Mouse (Mus musculus) MEL (cell line): Measurements from ENCODE around the gene Ormdl2. TPM values are rescaled to one million over a fixed set of nuclear protein-coding genes. Genes with fewer than 3 reads are reported as not detected.

Experiments used
- DNase-seq: peaks from one replicate; pipeline ENCODE4 v3.0.0; 2011; ENCODE audit warnings: low read depth, low spot score
- H3K27ac ChIP-seq: 2 replicates; pipeline ENCODE4 v1.5.1; 2012; ENCODE audit warnings: low read depth, mild to moderate bottlenecking, control low read depth, low read length, moderate library complexity; ENCODE audit not compliant: control insufficient read depth
- H3K27me3 ChIP-seq, 2 experiments: fragments of 150-350 bp in 1 of 2; sonication (generic) in 1 of 2; 2 replicates each; pipeline ENCODE4 v1.6.1; 2012; ENCODE audit warnings: low read length in 2 of 2, mild to moderate bottlenecking in 2 of 2, improper control_type of control experiment in 1 of 2, moderate library complexity in 1 of 2; ENCODE audit not compliant: insufficient read depth in 2 of 2, control insufficient read depth in 1 of 2
- H3K36me3 ChIP-seq, 2 experiments: 2 replicates each; pipeline ENCODE4 v1.6.1; 2012 to 2014; ENCODE audit warnings: low read length in 2 of 2, improper control_type of control experiment in 1 of 2, inconsistent platforms in 1 of 2, mild to moderate bottlenecking in 1 of 2; ENCODE audit not compliant: insufficient read depth in 2 of 2, control insufficient read depth in 1 of 2
- H3K4me1 ChIP-seq, 2 experiments: fragments of 150-350 bp in 1 of 2; sonication (generic) in 1 of 2; 2 replicates each; pipeline ENCODE4 v1.6.1; 2012; ENCODE audit warnings: low read length in 2 of 2, improper control_type of control experiment in 1 of 2, mild to moderate bottlenecking in 1 of 2; ENCODE audit not compliant: insufficient read depth in 2 of 2, control insufficient read depth in 1 of 2
- H3K4me3 ChIP-seq, 2 experiments: fragments of 150-350 bp in 1 of 2; sonication (generic) in 1 of 2; 2 replicates each; pipeline ENCODE4 v1.5.1; 2012; ENCODE audit warnings: low read depth in 2 of 2, low read length in 2 of 2, mild to moderate bottlenecking in 2 of 2, moderate library complexity in 2 of 2, control low read depth in 1 of 2, improper control_type of control experiment in 1 of 2; ENCODE audit not compliant: control insufficient read depth in 1 of 2, insufficient read depth in 1 of 2
- H3K79me2 ChIP-seq: 2 replicates; pipeline ENCODE4 v1.6.1; 2012; ENCODE audit warnings: mild to moderate bottlenecking, low read length, moderate library complexity; ENCODE audit not compliant: control insufficient read depth, poor library complexity, insufficient read depth
- H3K9ac ChIP-seq: 2 replicates; pipeline ENCODE4 v1.6.1; 2012; ENCODE audit warnings: low read depth, mild to moderate bottlenecking, control low read depth, low read length, moderate library complexity; ENCODE audit not compliant: control insufficient read depth, poor library complexity, severe bottlenecking
- H3K9me3 ChIP-seq: fragments of 150-350 bp; sonication (generic); replicated peaks from 2 replicates; pipeline ENCODE4 v1.6.1; 2012; ENCODE audit warnings: mild to moderate bottlenecking, low read length, improper control_type of control experiment, moderate library complexity; ENCODE audit not compliant: insufficient read depth
- CHD1 ChIP-seq: IDR thresholded peaks from 2 replicates; pipeline ENCODE4 v1.6.1; 2012; ENCODE audit warnings: low read depth, mild to moderate bottlenecking, inconsistent platforms, low read length, improper control_type of control experiment
- CHD2 ChIP-seq: IDR thresholded peaks from 2 replicates; pipeline ENCODE4 v1.6.1; 2011; ENCODE audit warnings: low read length, improper control_type of control experiment
- E2F4 ChIP-seq: IDR thresholded peaks from 2 replicates; pipeline ENCODE4 v1.6.1; 2011; ENCODE audit warnings: low read depth, low read length, improper control_type of control experiment, borderline replicate concordance
- GABPA ChIP-seq: IDR thresholded peaks from 2 replicates; pipeline ENCODE4 v1.6.1; 2012; ENCODE audit warnings: low read depth, mild to moderate bottlenecking, inconsistent platforms, low read length, improper control_type of control experiment, moderate library complexity
- HCFC1 ChIP-seq: IDR thresholded peaks from 2 replicates; pipeline ENCODE4 v1.6.1; 2012; ENCODE audit warnings: low read depth, mild to moderate bottlenecking, inconsistent platforms, low read length, improper control_type of control experiment, moderate library complexity
- MAFK ChIP-seq: IDR thresholded peaks from 2 replicates; pipeline ENCODE4 v1.6.1; 2011; ENCODE audit warnings: low read depth, mild to moderate bottlenecking, low read length, improper control_type of control experiment, borderline replicate concordance
- MEF2A ChIP-seq: IDR thresholded peaks from 2 replicates; pipeline ENCODE4 v1.6.1; 2014; ENCODE audit warnings: low read depth, mild to moderate bottlenecking, inconsistent platforms, low read length, improper control_type of control experiment; ENCODE audit not compliant: poor library complexity, insufficient replicate concordance, severe bottlenecking; ENCODE audit errors: extremely low read depth
- MYB ChIP-seq: IDR thresholded peaks from 2 replicates; pipeline ENCODE4 v1.6.1; 2011; ENCODE audit warnings: mild to moderate bottlenecking, low read depth, low read length, improper control_type of control experiment
- MYC ChIP-seq: IDR thresholded peaks from 2 replicates; pipeline ENCODE4 v1.6.1; 2011; ENCODE audit warnings: low read depth, mild to moderate bottlenecking, low read length, improper control_type of control experiment, moderate library complexity
- NELFE ChIP-seq: IDR thresholded peaks from 2 replicates; pipeline ENCODE4 v1.6.1; 2011; ENCODE audit warnings: low read depth, low read length, improper control_type of control experiment
- NRF1 ChIP-seq: IDR thresholded peaks from 2 replicates; pipeline ENCODE4 v1.6.1; 2014; ENCODE audit warnings: low read depth, mild to moderate bottlenecking, inconsistent platforms, low read length, improper control_type of control experiment, moderate library complexity; ENCODE audit not compliant: poor library complexity, insufficient read depth, severe bottlenecking
- POLR2AphosphoS5 ChIP-seq: IDR thresholded peaks from 2 replicates; pipeline ENCODE4 v1.6.1; 2012; ENCODE audit warnings: low read depth, borderline replicate concordance, mild to moderate bottlenecking, inconsistent platforms, low read length, moderate library complexity, mixed read lengths
- RAD21 ChIP-seq: IDR thresholded peaks from 2 replicates; pipeline ENCODE4 v1.6.1; 2011; ENCODE audit warnings: mild to moderate bottlenecking, low read depth, low read length, improper control_type of control experiment
- RCOR1 ChIP-seq: IDR thresholded peaks from 2 replicates; pipeline ENCODE4 v1.6.1; 2012; ENCODE audit warnings: low read depth, mild to moderate bottlenecking, inconsistent platforms, low read length, improper control_type of control experiment
- SMC3 ChIP-seq: IDR thresholded peaks from 2 replicates; pipeline ENCODE4 v1.6.1; 2011; ENCODE audit warnings: low read depth, low read length, improper control_type of control experiment
- TAL1 ChIP-seq: IDR thresholded peaks from 2 replicates; pipeline ENCODE4 v1.6.1; 2012; ENCODE audit warnings: mild to moderate bottlenecking, inconsistent platforms, low read length, moderate library complexity, mixed read lengths
- UBTF ChIP-seq: IDR thresholded peaks from 2 replicates; pipeline ENCODE4 v1.6.1; 2012; ENCODE audit warnings: low read depth, mild to moderate bottlenecking, inconsistent platforms, low read length, improper control_type of control experiment, moderate library complexity, borderline replicate concordance; ENCODE audit not compliant: insufficient read depth
- ZKSCAN1 ChIP-seq: IDR thresholded peaks from 2 replicates; pipeline ENCODE4 v1.6.1; 2012; ENCODE audit warnings: low read depth, mild to moderate bottlenecking, inconsistent platforms, low read length, improper control_type of control experiment, moderate library complexity
- ZNF384 ChIP-seq: IDR thresholded peaks from 2 replicates; pipeline ENCODE4 v1.6.1; 2012; ENCODE audit warnings: low read depth, mild to moderate bottlenecking, inconsistent platforms, low read length, improper control_type of control experiment
- polyA plus RNA-seq, 2 experiments: library from polyadenylated mRNA; stranded (reverse) in 1 of 2; unstranded in 1 of 2; fragments of >175 nt in 1 of 2; fragments of >200 nt in 1 of 2; gene quantifications; 2 replicates each; pipeline versions ENCODE4 v1.2.1 to v1.2.4; 2012; ENCODE audit warnings: low replicate concordance in 2 of 2, low read depth in 1 of 2; ENCODE audit not compliant: insufficient read length in 2 of 2, insufficient read depth in 1 of 2, missing spikeins in 1 of 2
- total RNA-seq: library from RNA; depleted of rRNA; stranded (reverse); fragments of 300-350 nt; gene quantifications from 2 replicates; pipeline ENCODE4 v1.2.3, GENCODE M21; 2012

Ormdl2 gene
- total and polyA plus RNA-seq, 3 experiments: 100 to 278 (median 114) TPM

DNA sequence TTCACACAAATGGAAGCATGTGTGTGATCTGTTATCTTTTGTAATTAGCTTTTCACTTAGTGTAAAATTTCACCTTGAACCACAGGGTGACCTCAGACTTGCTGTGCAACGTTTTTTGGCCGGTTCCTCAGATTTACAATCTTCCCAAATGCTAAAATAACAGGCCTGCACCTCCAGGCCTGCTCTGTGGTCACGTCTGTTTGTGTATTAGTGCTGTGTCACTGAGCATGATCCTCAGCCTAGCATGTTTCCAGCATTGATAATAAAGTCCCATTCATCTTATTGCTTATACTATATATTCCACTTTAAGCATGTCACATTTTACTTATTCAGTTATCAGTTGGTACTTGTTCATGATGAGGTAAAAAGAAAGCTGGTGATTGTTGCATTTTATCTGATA, 28.9 kb upstream of the Ormdl2 start:
- Histone ChIP-seq H3K36me3 (peaks cover 3 to 61% of the 10 kb centered on the region in 2 experiments), H3K9ac (no peak overlapping the region), H3K4me1 (no peaks in the 10 kb centered on the region; a peak in 1 of 4 replicates), H3K9me3 (no peaks in the 10 kb centered on the region), H3K4me3 (no peak overlapping the region), H3K27ac (no peak overlapping the region), H3K27me3 (no peaks in the 10 kb centered on the region), H3K79me2 (no peaks in the 10 kb centered on the region)
- TF ChIP-seq GABPA: no peak
- TF ChIP-seq ZKSCAN1: no peak
- TF ChIP-seq E2F4: no peak
- no peak for DNase-seq

- no peaks in the 10 kb centered on the region for H3K27me3 ChIP-seq
- DNase-seq: no peak
- TF ChIP-seq UBTF: no peak
- TF ChIP-seq SMC3: no peak
- no peak for TF ChIP-seq MYB
- no peak for TF ChIP-seq HCFC1
- no peak for TF ChIP-seq GABPA
- TF ChIP-seq POLR2AphosphoS5: no peak
- no peak for TF ChIP-seq MAFK
- TF ChIP-seq MYC: no peak
- no peak for TF ChIP-seq RCOR1
- TF ChIP-seq CHD2: no peak
- no peak for TF ChIP-seq RAD21
- TF ChIP-seq NELFE: no peak
- TF ChIP-seq MEF2A: no peak
- TF ChIP-seq E2F4: no peak
- TF ChIP-seq TAL1: no peak
- no peak for TF ChIP-seq ZNF384
- TF ChIP-seq NRF1: no peak
- TF ChIP-seq CHD1: no peak
- TF ChIP-seq, all 39 proteins: peak for 0
- Histone ChIP-seq H3K79me2 (no peaks in the 10 kb centered on the region), H3K4me1 (no peaks in the 10 kb centered on the region; a peak in 1 of 4 replicates), H3K27ac (no peak overlapping the region), H3K36me3 (peaks cover 3 to 64% of the 10 kb centered on the region in 2 experiments), H3K4me3 (no peak overlapping the region), H3K9me3 (no peaks in the 10 kb centered on the region), H3K9ac (no peak overlapping the region)
These were observed 27.0 kb upstream of the Ormdl2 start for GRCm38 (mm10) chr10:128848426-128848825.
